Mouse (Mus musculus) right cerebral cortex, postnatal 36 days (tissue): ENCODE results near the gene Olfr918.

ENCODE experiments used
- DNase-seq, 2 experiments: peaks; one replicate each; pipeline ENCODE4 v3.0.0; 2022; ENCODE audit warnings: low spot score in 2 of 2, mixed read lengths in 1 of 2

Olfr918 gene

GRCm38 (mm10) chr9:38674501-38674900 is at the start of gene Olfr918:
TSS of gene Olfr918 (minus strand) at chr9:38674601.
- DNase-seq: no peak

- DNase-seq: no peak
Observed at GRCm38 (mm10) chr9:38724044-38724443, 49.6 kb upstream of the Olfr918 start.

GRCm38 (mm10) chr9:38718927-38719441 is 44.6 kb upstream of the Olfr918 start:
- DNase-seq: no peak

GRCm38 (mm10) chr9:38718102-38718501 is 43.7 kb upstream of the Olfr918 start, which contains the start of gene Vwa5a:
TSS of gene Vwa5a (plus strand) at chr9:38718268.
- no peak for DNase-seq

GRCm38 (mm10) chr9:38672887-38673286 is 1.5 kb downstream of the Olfr918 start:
- DNase-seq: no peak

- DNase-seq: no peak
Observed at GRCm38 (mm10) chr9:38665742-38666141, 8.7 kb downstream of the Olfr918 start, which contains the start of gene Olfr917. TSS of gene Olfr917 (minus strand) at chr9:38665842.

- DNase-seq: no peak
Observed at GRCm38 (mm10) chr9:38659775-38660174, 14.6 kb downstream of the Olfr918 start, which contains the start of gene Olfr916. TSS of gene Olfr916 (minus strand) at chr9:38659875.

- DNase-seq: no peak
Observed at GRCm38 (mm10) chr9:38632406-38632805, 42.0 kb downstream of the Olfr918 start.
